Mouse (Mus musculus) embryonic facial prominence, embryonic 10.5 days (tissue): ENCODE results near the gene Depdc1b. TPM values are rescaled to one million over a fixed set of nuclear protein-coding genes. Genes with fewer than 3 reads are reported as not detected.

ENCODE experiments used
- DNase-seq: peaks from one replicate; pipeline ENCODE4 v3.0.0-alpha.2; 2017; ENCODE audit warnings: low spot score
- H3K27ac ChIP-seq: fragments of 300-500 bp; sonication (generic); replicated peaks from 2 replicates; pipeline ENCODE4 v1.5.1; 2016; ENCODE audit warnings: mild to moderate bottlenecking
- H3K27me3 ChIP-seq: fragments of 300-500 bp; sonication (generic); replicated peaks from 2 replicates; pipeline ENCODE4 v1.6.1; 2016; ENCODE audit warnings: low read depth, mild to moderate bottlenecking; ENCODE audit not compliant: poor library complexity, severe bottlenecking
- H3K36me3 ChIP-seq: fragments of 300-500 bp; sonication (generic); replicated peaks from 2 replicates; pipeline ENCODE4 v1.6.1; 2016; ENCODE audit warnings: mild to moderate bottlenecking, moderate library complexity
- H3K4me1 ChIP-seq: fragments of 300-500 bp; sonication (generic); 2 replicates; pipeline ENCODE4 v1.6.1; 2016
- H3K4me3 ChIP-seq: fragments of 300-500 bp; sonication (generic); 2 replicates; pipeline ENCODE4 v1.5.1; 2016; ENCODE audit warnings: mild to moderate bottlenecking, moderate library complexity
- H3K9me3 ChIP-seq: fragments of 300-500 bp; sonication (generic); 2 replicates; pipeline ENCODE4 v1.6.1; 2016; ENCODE audit warnings: mild to moderate bottlenecking
- WGBS: fragments of 180-500 bp; shearing (Covaris S2); methylation state at CpG from one replicate; pipeline ENCODE4 v1.1.7; 2016; 5-methylcytosine and 5-hydroxymethylcytosine counted together
- polyA plus RNA-seq: library from polyadenylated mRNA; unstranded; fragments of >200 nt; fragmentation: Nextera tagmentation; extraction: Ambion mirVana; gene quantifications from 2 replicates; pipeline ENCODE4 v1.2.1, GENCODE M21; 2016

The Depdc1b gene
- polyA plus RNA-seq, 1 experiment from 2014 or later = 18.7 TPM

DNA sequence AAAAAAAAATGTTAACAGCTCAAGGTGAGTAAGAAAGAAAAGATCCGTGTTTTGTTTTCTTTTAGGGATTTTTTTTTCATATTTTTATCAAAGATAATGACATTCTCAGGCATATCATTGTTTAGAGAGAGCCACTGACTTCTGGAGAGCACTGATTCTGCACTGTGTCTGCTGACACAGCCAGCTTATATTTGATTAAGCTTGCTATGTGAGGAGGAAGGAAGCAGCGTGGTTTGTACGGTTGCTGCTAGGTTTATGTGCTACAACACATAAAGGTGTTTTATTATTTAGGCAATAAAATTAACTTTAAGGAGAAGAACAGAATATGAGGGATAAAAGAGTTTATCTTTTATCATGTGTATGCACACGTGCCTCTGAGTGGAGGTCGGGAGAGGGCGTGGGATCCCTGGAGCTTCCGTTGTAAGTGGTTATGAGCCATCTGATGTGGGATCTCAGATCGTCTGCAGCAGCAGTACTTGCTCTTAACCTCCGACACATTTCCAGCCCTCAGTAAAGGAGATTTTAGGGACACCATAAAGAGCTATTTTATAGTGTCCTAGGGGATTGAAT is 55.3 kb downstream of the Depdc1b start:
- no peak overlapping the region for H3K27ac ChIP-seq
- peaks cover 54% of the 10 kb centered on the region for H3K36me3 ChIP-seq
- 89% methylated on average over 9 of the region's 9 CpGs for WGBS
- no peaks in the 10 kb centered on the region for H3K9me3 ChIP-seq
- DNase-seq = no peak
- H3K27me3 ChIP-seq = no peaks in the 10 kb centered on the region
- H3K4me3 ChIP-seq = no peak overlapping the region
- H3K4me1 ChIP-seq = no peaks in the 10 kb centered on the region

DNA sequence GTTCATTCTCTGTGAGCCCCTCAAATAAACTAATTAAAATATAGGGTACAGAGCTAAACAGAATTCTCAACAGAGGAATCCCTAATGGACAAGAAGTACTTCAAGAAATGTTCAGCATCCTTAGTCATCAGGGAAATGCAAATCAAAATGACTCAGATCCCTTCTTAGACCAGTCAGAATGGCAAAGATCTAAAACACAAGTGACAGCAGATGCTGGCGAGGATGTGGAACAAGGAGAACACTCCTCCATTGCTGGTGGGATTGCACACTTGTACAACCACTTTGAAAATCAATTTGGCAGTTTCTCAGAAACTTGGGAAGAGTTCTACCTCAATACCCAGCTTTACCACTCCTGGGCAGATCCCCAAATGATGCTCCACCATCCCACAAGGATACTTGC is 57.1 kb downstream of the Depdc1b start:
- Histone ChIP-seq H3K9me3 (no peaks in the 10 kb centered on the region), H3K27ac (no peak overlapping the region), H3K36me3 (peaks cover 44% of the 10 kb centered on the region), H3K27me3 (no peaks in the 10 kb centered on the region), H3K4me1 (no peaks in the 10 kb centered on the region), H3K4me3 (no peak overlapping the region)
- DNase-seq = no peak
- WGBS = 84% methylated on average over 1 of the region's 1 CpGs

DNA sequence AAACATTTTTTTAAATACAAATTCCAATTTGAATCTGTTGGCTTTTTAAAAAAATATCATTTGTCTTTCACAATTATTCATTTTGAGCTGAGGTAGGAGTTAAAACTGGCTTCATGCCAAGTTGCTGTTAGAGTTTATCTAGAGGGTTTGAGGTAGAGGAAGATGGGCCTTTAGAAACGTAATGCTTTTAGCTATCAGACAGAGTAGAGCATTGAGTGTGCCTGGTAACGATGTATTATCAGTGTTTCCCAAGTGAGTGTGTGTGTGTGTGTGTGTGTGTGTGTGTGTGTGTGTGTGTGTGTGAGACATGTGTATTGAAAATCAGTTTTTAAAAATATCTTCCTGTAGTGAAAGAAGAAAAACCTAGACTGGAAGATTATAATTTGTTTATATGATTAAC is 60.5 kb downstream of the Depdc1b start:
- H3K27me3 ChIP-seq = no peaks in the 10 kb centered on the region
- H3K9me3 ChIP-seq = no peaks in the 10 kb centered on the region
- DNase-seq = no peak
- no peak overlapping the region for H3K27ac ChIP-seq
- 88% methylated on average over 2 of the region's 2 CpGs for WGBS
- no peaks in the 10 kb centered on the region for H3K4me1 ChIP-seq
- H3K4me3 ChIP-seq = no peak overlapping the region
- H3K36me3 ChIP-seq = peaks cover 50% of the 10 kb centered on the region

DNA sequence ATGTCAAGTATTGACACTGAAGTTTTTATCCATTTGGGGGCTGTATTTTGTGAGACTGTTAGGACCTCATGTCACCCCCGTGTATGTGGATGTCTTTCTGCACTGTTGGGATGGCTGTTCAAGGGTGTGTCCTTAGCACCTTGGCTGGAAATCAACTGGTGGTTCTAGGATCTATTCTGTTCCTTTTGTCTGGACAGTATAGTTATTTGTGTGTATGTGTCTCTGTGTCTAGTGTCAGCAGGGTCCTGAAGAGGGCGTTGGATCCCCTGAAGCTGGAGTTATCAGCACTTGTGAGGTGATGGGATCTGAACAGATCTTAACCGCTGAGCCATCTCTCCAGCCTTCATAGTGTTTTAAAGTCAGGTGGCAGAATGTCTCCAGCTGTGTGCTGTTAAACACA is 65.0 kb downstream of the Depdc1b start:
- peaks cover 56% of the 10 kb centered on the region for H3K36me3 ChIP-seq
- 90% methylated on average over 3 of the region's 3 CpGs for WGBS

DNA sequence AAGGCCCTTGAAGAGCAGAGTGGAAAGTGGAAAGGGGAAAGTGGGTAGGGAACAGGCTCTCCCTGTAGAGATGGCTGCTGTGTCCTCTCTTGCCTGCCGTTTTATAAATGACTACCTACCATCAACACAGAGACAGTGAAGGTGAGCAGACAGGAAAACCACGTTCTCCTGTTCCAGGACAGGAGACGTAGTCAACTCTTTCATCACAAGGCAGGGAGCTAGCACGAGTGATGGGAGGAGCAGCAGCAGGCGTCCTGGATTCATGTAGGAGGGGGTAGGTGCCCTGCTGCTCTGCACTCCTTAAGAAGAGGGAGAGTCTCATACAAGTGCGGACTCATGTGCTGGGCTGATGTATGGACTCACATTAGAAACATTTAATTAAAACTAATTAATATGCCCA is 66.9 kb downstream of the Depdc1b start:
- Histone ChIP-seq H3K4me3 (no peak overlapping the region), H3K9me3 (no peaks in the 10 kb centered on the region), H3K27ac (no peak overlapping the region), H3K36me3 (peaks cover 66% of the 10 kb centered on the region), H3K27me3 (no peaks in the 10 kb centered on the region), H3K4me1 (no peaks in the 10 kb centered on the region)
- no peak for DNase-seq
- 87% methylated on average over 6 of the region's 6 CpGs for WGBS

More for the DNA sequence above, 65.0 kb downstream of the Depdc1b start:
- H3K4me1 ChIP-seq = no peaks in the 10 kb centered on the region
- H3K4me3 ChIP-seq = no peak overlapping the region
- no peak overlapping the region for H3K27ac ChIP-seq
- no peaks in the 10 kb centered on the region for H3K27me3 ChIP-seq
- DNase-seq = no peak
- H3K9me3 ChIP-seq = no peaks in the 10 kb centered on the region

DNA sequence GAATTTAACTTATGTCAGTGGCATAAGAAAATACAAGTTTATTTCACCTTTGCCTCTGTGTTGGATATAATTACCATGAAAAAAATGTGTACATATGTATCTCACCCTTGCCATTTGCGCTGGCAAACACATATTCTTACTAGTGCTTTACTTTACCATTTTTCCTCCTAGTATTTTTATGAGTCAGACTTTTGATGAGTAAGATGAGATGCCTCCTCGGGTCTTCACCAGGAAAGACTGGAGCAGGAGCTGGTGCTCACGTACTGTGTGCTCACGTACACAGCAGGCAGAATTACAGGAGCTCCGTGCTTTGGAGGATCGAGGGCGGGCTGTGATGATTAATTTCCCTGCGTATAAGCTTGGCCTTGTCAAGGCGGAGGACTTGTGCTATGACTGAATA is 69.9 kb downstream of the Depdc1b start:
- 94% methylated on average over 9 of the region's 9 CpGs for WGBS
- no peak overlapping the region for H3K4me3 ChIP-seq
- no peak for DNase-seq
- no peaks in the 10 kb centered on the region for H3K9me3 ChIP-seq
- no peaks in the 10 kb centered on the region for H3K27me3 ChIP-seq
- H3K27ac ChIP-seq = no peak overlapping the region
- no peaks in the 10 kb centered on the region for H3K4me1 ChIP-seq
- H3K36me3 ChIP-seq = peaks cover 66% of the 10 kb centered on the region

DNA sequence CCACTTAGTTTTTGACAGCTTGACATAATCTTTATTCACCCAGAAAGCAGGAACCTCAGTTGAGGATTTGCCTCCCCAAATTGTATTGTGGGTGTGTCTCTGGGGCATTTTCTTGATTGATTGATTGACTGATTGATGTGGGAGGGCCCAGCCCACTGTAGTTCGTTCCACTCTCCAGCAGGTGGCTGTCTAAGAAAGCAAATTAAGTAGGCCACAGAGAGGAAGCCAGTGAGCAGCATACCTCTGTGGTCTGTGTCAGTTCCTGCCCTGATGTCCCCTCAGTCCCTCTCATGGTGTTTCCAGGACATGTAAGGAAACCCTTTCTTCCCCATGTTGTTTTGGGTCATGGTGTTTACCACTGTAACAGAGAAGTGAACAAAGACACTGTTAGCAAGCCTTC is 74.4 kb downstream of the Depdc1b start:
- no peak overlapping the region for H3K4me3 ChIP-seq
- no peak overlapping the region for H3K27ac ChIP-seq
- no peaks in the 10 kb centered on the region for H3K4me1 ChIP-seq
- WGBS = 17% methylated on average over 1 of the region's 1 CpGs
- peak; percentile 53 for DNase-seq
- peaks cover 39% of the 10 kb centered on the region for H3K36me3 ChIP-seq
- H3K27me3 ChIP-seq = no peaks in the 10 kb centered on the region
- H3K9me3 ChIP-seq = no peaks in the 10 kb centered on the region

DNA sequence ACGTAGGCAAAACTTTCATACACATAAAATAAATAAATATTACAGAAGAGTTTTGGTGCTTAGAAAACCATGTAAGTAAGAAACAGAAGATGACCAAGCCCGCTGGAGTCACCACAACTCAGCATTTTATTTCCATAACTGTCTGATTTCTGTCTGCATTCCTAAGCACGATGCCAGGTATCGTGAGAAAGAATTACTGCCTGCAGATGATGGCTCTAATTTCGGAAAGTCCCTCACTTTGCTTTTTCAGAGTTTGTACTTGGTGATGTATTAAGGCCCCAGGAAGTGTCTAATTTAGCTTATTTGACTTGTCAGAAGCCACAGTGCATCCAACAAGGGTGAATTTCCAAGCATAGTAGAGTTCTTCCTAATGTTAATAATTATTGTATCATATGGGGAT is 87.1 kb downstream of the Depdc1b start:
- Histone ChIP-seq H3K4me3 (no peak overlapping the region), H3K27me3 (no peaks in the 10 kb centered on the region), H3K4me1 (no peaks in the 10 kb centered on the region), H3K36me3 (peaks cover 31% of the 10 kb centered on the region), H3K27ac (no peak overlapping the region), H3K9me3 (no peaks in the 10 kb centered on the region)
- no peak for DNase-seq
- 91% methylated on average over 5 of the region's 5 CpGs for WGBS

DNA sequence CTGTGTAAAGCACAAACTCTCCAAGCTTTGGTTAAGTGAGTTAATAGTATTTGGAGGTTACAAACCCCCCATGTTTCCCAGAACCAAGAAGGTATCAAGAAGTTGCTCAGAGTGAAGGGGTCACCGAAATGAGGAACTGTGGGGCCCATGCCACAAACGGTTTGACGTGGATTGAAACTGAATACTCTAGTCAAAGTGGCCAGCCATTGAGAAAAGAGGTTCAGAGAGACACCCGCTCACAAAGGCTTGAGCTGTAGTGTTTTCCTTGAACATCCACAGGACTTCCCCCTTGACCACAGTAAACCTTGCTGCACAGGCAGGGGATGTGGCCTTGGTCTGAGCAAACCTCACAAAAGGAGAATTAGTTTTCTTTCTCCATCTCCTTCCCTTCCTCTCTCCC is 88.2 kb downstream of the Depdc1b start:
- Histone ChIP-seq H3K36me3 (peaks cover 31% of the 10 kb centered on the region), H3K9me3 (no peaks in the 10 kb centered on the region), H3K27me3 (no peaks in the 10 kb centered on the region), H3K4me1 (no peaks in the 10 kb centered on the region), H3K27ac (no peak overlapping the region), H3K4me3 (no peak overlapping the region)
- 85% methylated on average over 4 of the region's 4 CpGs for WGBS
- no peak for DNase-seq

DNA sequence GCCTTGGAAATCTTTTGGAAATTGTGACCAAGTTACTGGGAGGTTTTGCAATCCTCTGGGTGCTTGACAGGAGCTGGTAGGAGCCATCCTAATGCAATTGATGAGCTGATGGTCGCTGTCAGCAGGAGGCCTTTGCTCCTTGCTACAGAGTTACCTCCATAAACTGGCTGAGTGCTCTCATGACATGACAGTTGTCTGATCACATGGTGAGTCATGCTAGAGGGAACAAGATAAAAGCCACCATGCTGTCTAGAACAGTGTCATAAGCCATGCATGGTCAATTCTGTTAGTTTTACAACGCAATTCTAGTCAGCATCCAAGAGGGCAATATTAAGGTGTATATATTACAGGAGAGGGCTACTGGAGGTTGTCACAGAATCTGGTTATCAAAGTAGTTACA is 99.3 kb downstream of the Depdc1b start:
- H3K27ac ChIP-seq = no peak overlapping the region
- no peaks in the 10 kb centered on the region for H3K27me3 ChIP-seq
- H3K36me3 ChIP-seq = no peaks in the 10 kb centered on the region
- no peak for DNase-seq
- no peaks in the 10 kb centered on the region for H3K4me1 ChIP-seq
- no peak overlapping the region for H3K4me3 ChIP-seq
- H3K9me3 ChIP-seq = no peaks in the 10 kb centered on the region
- 86% methylated on average over 2 of the region's 2 CpGs for WGBS

DNA sequence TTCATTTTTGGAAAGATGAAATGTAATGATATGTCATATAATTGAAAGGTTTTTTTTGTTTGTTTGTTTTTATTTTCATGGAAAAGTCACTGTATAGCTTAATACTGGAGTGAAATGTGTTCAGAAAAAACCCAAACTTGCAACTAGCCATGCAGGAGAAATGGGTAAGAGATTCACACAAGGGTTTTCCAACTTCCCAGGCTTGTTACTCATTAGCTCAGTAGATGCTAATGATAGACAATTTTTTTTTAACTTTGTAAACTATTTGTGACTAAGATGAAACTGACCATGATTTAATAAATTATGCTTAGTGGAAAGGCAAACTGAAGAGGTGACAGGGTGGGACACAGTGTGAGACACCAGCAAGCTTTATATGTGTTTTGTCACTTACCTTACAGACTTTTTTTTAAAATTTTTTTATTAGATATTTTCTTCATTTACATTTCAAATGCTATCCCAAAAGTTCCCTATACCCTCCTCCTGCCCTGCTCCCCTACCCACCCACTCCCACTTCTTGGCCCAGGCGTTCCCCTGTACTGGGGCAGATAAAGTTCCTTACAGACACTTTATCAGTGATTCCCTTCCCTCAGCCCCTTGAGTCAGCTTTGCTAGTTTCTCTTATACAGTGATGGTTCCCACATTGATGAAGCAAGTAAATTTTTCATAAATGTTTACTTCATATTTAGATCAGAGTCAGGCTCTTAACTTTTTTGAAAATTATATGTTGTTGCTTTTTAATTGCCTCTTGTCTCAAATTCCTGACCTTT is 102.8 kb downstream of the Depdc1b start:
- Histone ChIP-seq H3K27me3 (no peaks in the 10 kb centered on the region), H3K36me3 (no peaks in the 10 kb centered on the region), H3K27ac (no peak overlapping the region), H3K4me3 (no peak overlapping the region), H3K4me1 (no peaks in the 10 kb centered on the region), H3K9me3 (no peaks in the 10 kb centered on the region)
- no peak for DNase-seq
- 90% methylated on average over 1 of the region's 1 CpGs for WGBS

DNA sequence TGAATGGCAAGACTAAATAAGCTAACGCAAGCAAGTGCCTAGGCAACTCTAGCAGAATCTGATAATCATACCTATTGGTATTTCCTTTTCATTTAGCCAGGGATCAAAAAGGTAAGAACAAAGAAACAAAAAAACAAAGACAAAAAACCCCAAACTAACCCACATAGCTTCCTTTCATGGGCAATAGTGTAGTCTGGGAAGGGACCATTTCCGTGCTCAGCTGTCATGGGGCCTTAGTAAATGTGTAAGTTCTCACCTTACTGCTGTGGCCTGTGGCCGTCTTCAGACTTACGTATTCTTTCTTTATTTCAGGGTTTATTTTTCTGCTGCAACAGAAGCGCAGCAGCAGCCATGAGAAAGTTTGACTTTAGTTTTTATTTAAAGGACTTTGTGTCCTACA is 110.2 kb downstream of the Depdc1b start:
- Histone ChIP-seq H3K36me3 (no peaks in the 10 kb centered on the region), H3K27me3 (no peaks in the 10 kb centered on the region), H3K4me3 (no peak overlapping the region), H3K4me1 (peaks cover 4% of the 10 kb centered on the region; the same call in 1 of the 2 replicates), H3K27ac (no peak overlapping the region), H3K9me3 (no peaks in the 10 kb centered on the region)
- no peak for DNase-seq
- WGBS = 69% methylated on average over 5 of the region's 5 CpGs

DNA sequence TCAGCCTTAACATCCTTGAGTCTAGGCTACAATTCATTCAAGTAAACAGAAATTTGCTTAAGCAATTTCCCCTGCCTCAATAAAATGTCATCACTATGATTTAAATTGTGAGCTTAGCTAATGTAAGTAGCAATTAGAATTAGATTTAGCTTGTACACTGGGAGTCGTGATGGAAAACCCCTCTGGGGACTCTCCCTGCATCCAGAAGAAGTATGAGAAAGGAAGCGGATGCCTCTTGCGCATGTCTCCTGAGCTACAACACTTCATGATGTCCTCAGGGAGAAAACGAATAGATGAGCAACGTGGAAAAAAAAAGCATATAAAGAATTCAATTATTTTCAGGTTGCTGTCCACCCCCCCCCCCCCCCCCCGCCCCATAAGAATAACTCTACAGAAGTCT is 112.7 kb downstream of the Depdc1b start:
- Histone ChIP-seq H3K36me3 (no peaks in the 10 kb centered on the region), H3K4me1 (peaks cover 4% of the 10 kb centered on the region; the same call in 1 of the 2 replicates), H3K27me3 (no peaks in the 10 kb centered on the region), H3K9me3 (no peaks in the 10 kb centered on the region), H3K4me3 (no peak overlapping the region), H3K27ac (no peak overlapping the region)
- no peak for DNase-seq
- 80% methylated on average over 6 of the region's 6 CpGs for WGBS
